Mouse (Mus musculus): ENCODE measurements around the gene Gabrr2. TPM values are rescaled to one million over a fixed set of nuclear protein-coding genes. Genes with fewer than 3 reads are reported as not detected.
"Not testable (repeated sequence)": the region's sequence is repeated elsewhere in the genome, so short reads cannot be mapped to it uniquely, and the experiment has no call there.

Gene Gabrr2
- polyA plus RNA-seq, 1 experiment from 2014 or later: 0.39 TPM

- H3K27me3 ChIP-seq (ENCODE audit: control insufficient read depth, insufficient read depth, low read length); ATAC-seq (ENCODE audit: low FRiP score); H3K36me3 ChIP-seq (ENCODE audit: control insufficient read depth, insufficient read depth, low read length): not testable (repeated sequence)
Observed at GRCm38 (mm10) chr4:33119118-33119517, 56.3 kb downstream of the Gabrr2 start.

GRCm38 (mm10) chr4:33124493-33124892 is 61.7 kb downstream of the Gabrr2 start:
- DNase-seq (ENCODE audit: low spot score) (peak; percentile 32), ATAC-seq (ENCODE audit: low FRiP score) (no peak)
- Histone ChIP-seq H3K27ac (ENCODE audit: low read depth, low read length) (no peak overlapping the region), H3K9me3 (ENCODE audit: control insufficient read depth, low read length) (no peaks in the 10 kb centered on the region), H3K4me1 (replicated peaks; ENCODE audit: control insufficient read depth, insufficient read depth, low read length) (no peaks in the 10 kb centered on the region), H3K9ac (ENCODE audit: low read depth, low read length) (no peak overlapping the region), H3K27me3 (ENCODE audit: control insufficient read depth, insufficient read depth, low read length) (no peaks in the 10 kb centered on the region), H3K4me2 (replicated peaks; ENCODE audit: low read depth, low read length) (no peak overlapping the region), H3K36me3 (ENCODE audit: control insufficient read depth, insufficient read depth, low read length) (no peaks in the 10 kb centered on the region), H3K4me3 (ENCODE audit: low read depth, low read length) (no peak overlapping the region)
- 83% methylated on average over 6 of the region's 6 CpGs for WGBS

More at GRCm38 (mm10) chr4:33119118-33119517, 56.3 kb downstream of the Gabrr2 start:
- H3K27ac ChIP-seq (ENCODE audit: low read depth, low read length); H3K4me3 ChIP-seq (ENCODE audit: low read depth, low read length); H3K9ac ChIP-seq (ENCODE audit: low read depth, low read length); H3K4me2 ChIP-seq (replicated peaks; ENCODE audit: low read depth, low read length); H3K9me3 ChIP-seq (ENCODE audit: control insufficient read depth, low read length); H3K4me1 ChIP-seq (replicated peaks; ENCODE audit: control insufficient read depth, insufficient read depth, low read length): not testable (repeated sequence)
- peak; percentile 84 for DNase-seq (ENCODE audit: low spot score)
- 2% methylated on average over 3 of the region's 3 CpGs for WGBS

GRCm38 (mm10) chr4:33125409-33126084 is 62.7 kb downstream of the Gabrr2 start:
- Histone ChIP-seq H3K4me1 (replicated peaks; ENCODE audit: control insufficient read depth, insufficient read depth, low read length) (no peaks in the 10 kb centered on the region), H3K4me3 (ENCODE audit: low read depth, low read length) (no peak overlapping the region), H3K9ac (ENCODE audit: low read depth, low read length) (no peak overlapping the region), H3K27ac (ENCODE audit: low read depth, low read length) (no peak overlapping the region), H3K9me3 (ENCODE audit: control insufficient read depth, low read length) (no peaks in the 10 kb centered on the region), H3K4me2 (replicated peaks; ENCODE audit: low read depth, low read length) (no peak overlapping the region), H3K27me3 (ENCODE audit: control insufficient read depth, insufficient read depth, low read length) (no peaks in the 10 kb centered on the region), H3K36me3 (ENCODE audit: control insufficient read depth, insufficient read depth, low read length) (no peaks in the 10 kb centered on the region)
- ATAC-seq (ENCODE audit: low FRiP score) (no peak), DNase-seq (ENCODE audit: low spot score) (no peak)
- WGBS: 80% methylated on average over 10 of the region's 10 CpGs

DNA sequence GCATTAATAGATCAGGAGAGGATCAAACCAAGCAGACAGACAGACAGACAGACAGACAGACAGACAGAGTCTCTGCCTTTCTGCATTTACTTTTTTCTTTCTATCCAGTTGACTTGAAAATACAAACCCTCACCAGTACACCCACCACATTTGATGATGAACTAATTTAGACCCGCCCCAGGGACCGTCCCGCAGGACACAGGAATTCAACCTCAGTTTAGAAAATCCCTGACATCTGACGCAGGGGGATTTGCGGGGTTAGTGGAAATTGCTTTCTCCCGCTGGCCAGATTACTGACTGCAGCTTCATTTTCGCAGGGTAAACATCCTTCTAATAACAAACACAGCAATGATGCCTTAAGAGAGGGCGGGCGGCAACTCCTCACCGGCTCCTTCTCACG is 69.4 kb downstream of the Gabrr2 start, which contains the start of gene Gabrr1:
Gabrr1 (plus strand) TSS at position 301 of the 400 bp plus-strand sequence.
- ATAC-seq (ENCODE audit: low FRiP score) (no peak), DNase-seq (ENCODE audit: low spot score) (no peak)
- WGBS: 83% methylated on average over 11 of the region's 11 CpGs
- Histone ChIP-seq H3K27me3 (ENCODE audit: control insufficient read depth, insufficient read depth, low read length) (no peaks in the 10 kb centered on the region), H3K4me3 (ENCODE audit: low read depth, low read length) (no peak within 1 kb of the TSS), H3K27ac (ENCODE audit: low read depth, low read length) (no peak within 1 kb of the TSS), H3K4me2 (replicated peaks; ENCODE audit: low read depth, low read length) (no peak within 1 kb of the TSS), H3K4me1 (replicated peaks; ENCODE audit: control insufficient read depth, insufficient read depth, low read length) (no peaks in the 10 kb centered on the region), H3K36me3 (ENCODE audit: control insufficient read depth, insufficient read depth, low read length) (no peaks in the 10 kb centered on the region), H3K9me3 (ENCODE audit: control insufficient read depth, low read length) (no peaks in the 10 kb centered on the region), H3K9ac (ENCODE audit: low read depth, low read length) (no peak within 1 kb of the TSS)

Other genes with a start within 250 kb of the Gabrr2 start
- 22.4 and 27.4 TPM in 2 replicates for gene Ankrd6, start 112.2 kb upstream of the Gabrr2 start, polyA plus RNA-seq (2014; fragmentation: Nextera tagmentation; extraction: Ambion mirVana)
- gene Rragd, start 80.0 kb upstream of the Gabrr2 start, polyA plus RNA-seq (2014; fragmentation: Nextera tagmentation; extraction: Ambion mirVana): 36.6 and 53.5 TPM in 2 replicates
- 50.4 and 62.8 TPM in 2 replicates for gene Ube2j1, start 31.6 kb upstream of the Gabrr2 start, polyA plus RNA-seq (2014; fragmentation: Nextera tagmentation; extraction: Ambion mirVana)
- gene Gabrr1, start 69.5 kb downstream of the Gabrr2 start, polyA plus RNA-seq (2014; fragmentation: Nextera tagmentation; extraction: Ambion mirVana): not detected in 2 replicates
- gene Pm20d2, start 126.7 kb downstream of the Gabrr2 start, polyA plus RNA-seq (2014; fragmentation: Nextera tagmentation; extraction: Ambion mirVana): 0.54 and 1.2 TPM in 2 replicates
- 10.4 and 12.9 TPM in 2 replicates for gene Srsf12, start 146.0 kb downstream of the Gabrr2 start, polyA plus RNA-seq (2014; fragmentation: Nextera tagmentation; extraction: Ambion mirVana)
- gene Pnrc1, start 227.2 kb downstream of the Gabrr2 start, polyA plus RNA-seq (2014; fragmentation: Nextera tagmentation; extraction: Ambion mirVana): 84.3 and 89.4 TPM in 2 replicates
- gene Rngtt, start 247.3 kb downstream of the Gabrr2 start, polyA plus RNA-seq (2014; fragmentation: Nextera tagmentation; extraction: Ambion mirVana): 37.7 and 39.3 TPM in 2 replicates

Measured in hindbrain, embryonic 11.5 days (tissue).